Mouse (Mus musculus) liver, postnatal 0 days (tissue): ENCODE results near the gene Chst12.

Experiments
- CTCF ChIP-seq: sonication (generic); IDR thresholded peaks from 2 replicates; pipeline ENCODE4 v1.5.1; 2016; ENCODE audit warnings: antibody characterized with exemption, low read depth
- EP300 ChIP-seq: IDR thresholded peaks from 2 replicates; pipeline ENCODE4 v1.6.1; 2016; ENCODE audit warnings: antibody characterized with exemption, low read depth, mild to moderate bottlenecking

DNA sequence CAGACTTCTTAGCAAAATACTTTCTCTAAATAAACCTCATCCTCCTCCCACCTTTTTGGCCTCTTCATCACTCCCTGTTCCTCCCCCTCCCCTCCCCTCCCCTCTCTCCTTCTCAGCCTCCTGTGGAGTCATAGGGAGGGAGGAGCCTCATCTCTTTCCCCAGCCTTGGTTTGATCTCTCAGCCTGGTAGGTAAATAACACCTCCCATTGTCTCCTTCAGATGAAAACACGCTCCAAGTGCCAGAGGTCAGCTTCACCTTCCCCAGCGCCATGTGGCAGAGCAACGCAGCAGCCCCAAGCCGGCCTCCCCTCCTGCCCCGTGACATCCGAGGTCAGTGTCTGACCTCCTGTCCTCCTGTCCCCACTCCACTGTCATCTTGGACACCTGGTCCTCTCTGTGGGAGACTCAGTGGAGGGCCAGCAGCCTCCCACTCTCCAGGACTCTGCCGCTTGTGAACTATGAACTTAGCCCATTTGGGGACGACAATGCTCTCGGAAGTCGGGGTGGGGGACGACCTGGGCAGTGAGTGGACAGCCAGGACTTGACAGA is 12.6 kb upstream of the Chst12 start:
- TF ChIP-seq EP300, result no peak
- no peak for TF ChIP-seq CTCF
